Mouse (Mus musculus) heart, postnatal 0 days (tissue): ENCODE measurements around the gene Vmn2r21.
"Not testable (repeated sequence)": the region's sequence is repeated elsewhere in the genome, so short reads cannot be mapped to it uniquely, and the experiment has no call there.

Experiments
- CTCF ChIP-seq: IDR thresholded peaks from 2 replicates; pipeline ENCODE4 v1.5.1; 2016; ENCODE audit warnings: antibody characterized with exemption, control low read depth, low read depth
- EP300 ChIP-seq: IDR thresholded peaks from 2 replicates; pipeline ENCODE4 v1.6.1; 2016; ENCODE audit warnings: antibody characterized with exemption, low read depth

DNA sequence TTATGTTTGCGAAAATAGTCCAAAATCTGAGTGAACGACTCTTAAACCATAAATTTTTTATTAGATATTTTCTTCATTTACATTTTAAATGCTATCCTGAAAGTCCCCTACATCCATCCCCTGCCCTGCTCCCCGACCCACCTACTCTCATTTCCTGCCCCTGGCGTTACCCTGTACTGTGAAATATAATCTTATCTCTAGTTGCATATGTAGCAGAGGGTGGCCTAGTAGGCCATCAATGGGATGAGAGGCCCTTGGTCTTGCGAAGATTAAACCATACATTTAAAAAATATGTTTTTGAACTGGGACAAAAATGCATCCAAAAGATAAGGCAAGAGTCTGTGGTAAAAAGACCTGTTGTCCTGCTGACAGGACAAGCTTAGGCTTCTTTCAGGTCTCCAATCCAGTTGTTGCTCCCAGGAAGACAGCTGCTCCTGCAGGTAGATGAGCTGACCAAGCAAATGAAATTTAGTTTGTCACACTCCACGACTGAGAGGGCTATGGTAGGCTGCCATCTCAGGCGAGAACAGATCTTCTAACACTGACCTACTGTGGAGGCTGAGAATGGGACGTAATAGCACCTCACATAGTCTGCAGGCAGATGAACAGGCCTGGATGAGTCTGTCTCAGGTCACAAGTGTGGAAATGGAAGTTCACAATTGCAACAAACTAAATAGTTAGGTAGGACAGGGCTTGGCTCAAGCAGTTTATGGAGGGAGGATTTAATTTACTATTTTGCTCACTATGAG, 10.8 kb downstream of the Vmn2r21 start:
- TF ChIP-seq CTCF, EP300: not testable (repeated sequence)
